Mouse (Mus musculus) heart, adult 2 months (tissue): ENCODE measurements around the gene Dstn. TPM values are rescaled to one million over a fixed set of nuclear protein-coding genes. Genes with fewer than 3 reads are reported as not detected.

Source experiments
- DNase-seq, 2 experiments: peaks; one replicate each; pipeline ENCODE4 v3.0.0; 2021
- H3K27ac ChIP-seq: fragments of 200-600 bp; 2 replicates; pipeline ENCODE4 v1.8.1; 2022
- H3K27me3 ChIP-seq: fragments of 200-500 bp; 2 replicates; pipeline ENCODE4 v1.6.1; 2012; ENCODE audit warnings: mild to moderate bottlenecking, low read length, inconsistent platforms, mixed read lengths; ENCODE audit not compliant: control insufficient read depth, insufficient read depth
- H3K36me3 ChIP-seq: fragments of 200-500 bp; 2 replicates; pipeline ENCODE4 v1.6.1; 2012; ENCODE audit warnings: low read length, inconsistent platforms; ENCODE audit not compliant: control insufficient read depth, insufficient read depth
- H3K4me1 ChIP-seq: fragments of 200-500 bp; 2 replicates; pipeline ENCODE4 v1.6.1; 2011; ENCODE audit warnings: low read length; ENCODE audit not compliant: control insufficient read depth, insufficient read depth
- H3K4me3 ChIP-seq: fragments of 200-600 bp; 2 replicates; pipeline ENCODE4 v1.8.1; 2022
- H3K79me2 ChIP-seq: fragments of 200-500 bp; replicated peaks from 2 replicates; pipeline ENCODE4 v1.6.1; 2012; ENCODE audit warnings: mild to moderate bottlenecking, inconsistent platforms, low read length, moderate library complexity, mixed read lengths; ENCODE audit not compliant: control insufficient read depth, insufficient read depth
- H3K9ac ChIP-seq: fragments of 200-500 bp; 2 replicates; pipeline ENCODE4 v1.6.1; 2012; ENCODE audit warnings: low read depth, mild to moderate bottlenecking, control low read depth, inconsistent platforms, low read length, mixed read lengths
- CTCF ChIP-seq: fragments of 200-600 bp; IDR thresholded peaks from 2 replicates; pipeline ENCODE4 v1.8.1; 2022; ENCODE audit warnings: antibody characterized with exemption, mild to moderate bottlenecking, moderate library complexity
- EP300 ChIP-seq: fragments of 200-500 bp; IDR thresholded peaks from 2 replicates; pipeline ENCODE4 v1.6.1; 2011; ENCODE audit warnings: low read depth, low read length, control low read depth; ENCODE audit not compliant: insufficient read depth
- POLR2A ChIP-seq: fragments of 200-500 bp; IDR thresholded peaks from 2 replicates; pipeline ENCODE4 v1.6.1; 2011; ENCODE audit warnings: mild to moderate bottlenecking, low read depth, low read length, control low read depth; ENCODE audit not compliant: insufficient read depth
- WGBS: fragments of 180-500 bp; shearing (Covaris S2); methylation state at CpG from one replicate; pipeline ENCODE4 v1.1.7; 2018; 5-methylcytosine and 5-hydroxymethylcytosine counted together
- intact Hi-C: fragments of 180-260 bp; cut with DNase I; formaldehyde crosslinking; loops from one replicate; pipeline ENCODE4 v1.15.1; 2025
- polyA plus RNA-seq: library from polyadenylated mRNA; depleted of rRNA; stranded (reverse); fragments of >200 nt; gene quantifications from 2 replicates; pipeline ENCODE4 v1.2.3, GENCODE M21; 2012
- total RNA-seq, 2 experiments: library from RNA; stranded (reverse); gene quantifications; 2 replicates each; pipeline ENCODE4 v1.2.3; 2021

Dstn gene
- total and polyA plus RNA-seq, 3 experiments, result 54.8 to 166 (median 163) TPM

- Histone ChIP-seq H3K27me3 (no peaks in the 10 kb centered on the region), H3K4me3 (no peak overlapping the region), H3K4me1 (peaks cover 5% of the 10 kb centered on the region), H3K36me3 (no peaks in the 10 kb centered on the region), H3K79me2 (no peaks in the 10 kb centered on the region), H3K9ac (no peak overlapping the region), H3K27ac (no peak overlapping the region)
- no peak for DNase-seq
- TF ChIP-seq POLR2A (no peak), EP300 (no peak), CTCF (no peak)
- intact Hi-C loops, result loop anchor here (5.0 kb wide), 1 partner anchor 33 kb away; no protein-coding TSS in a partner anchor
- WGBS, result 84% methylated on average over 6 of the region's 6 CpGs
Measured at GRCm38 (mm10) chr2:143879311-143879710, 35.8 kb upstream of the Dstn start.

- no peak for TF ChIP-seq EP300
- Histone ChIP-seq H3K79me2 (no peaks in the 10 kb centered on the region), H3K27ac (no peak overlapping the region), H3K27me3 (no peaks in the 10 kb centered on the region), H3K4me1 (peaks cover 4% of the 10 kb centered on the region), H3K36me3 (no peaks in the 10 kb centered on the region), H3K4me3 (no peak overlapping the region), H3K9ac (no peak overlapping the region)
- WGBS, result 96% methylated on average over 4 of the region's 4 CpGs
- intact Hi-C loops, result no loop called here
- DNase-seq, result no peak
Measured at GRCm38 (mm10) chr2:143882002-143882401, 33.1 kb upstream of the Dstn start.

- H3K4me3 ChIP-seq, result no peak overlapping the region
Measured at GRCm38 (mm10) chr2:143882606-143883288, 32.4 kb upstream of the Dstn start.

GRCm38 (mm10) chr2:143889131-143889859, 25.8 kb upstream of the Dstn start:
- H3K9ac ChIP-seq, result no peak overlapping the region
- no peaks in the 10 kb centered on the region for H3K27me3 ChIP-seq
- H3K4me1 ChIP-seq, result no peaks in the 10 kb centered on the region
- H3K79me2 ChIP-seq, result no peaks in the 10 kb centered on the region
- no peak overlapping the region for H3K4me3 ChIP-seq
- 74% methylated on average over 15 of the region's 15 CpGs for WGBS
- no peaks in the 10 kb centered on the region for H3K36me3 ChIP-seq
- DNase-seq, result no peak
- TF ChIP-seq EP300, result no peak
- TF ChIP-seq CTCF, result no peak
- no peak for TF ChIP-seq POLR2A
- no peak overlapping the region for H3K27ac ChIP-seq
- intact Hi-C loops, result no loop called here

More at GRCm38 (mm10) chr2:143882606-143883288, 32.4 kb upstream of the Dstn start:
- Histone ChIP-seq H3K36me3 (no peaks in the 10 kb centered on the region), H3K9ac (no peak overlapping the region), H3K27me3 (no peaks in the 10 kb centered on the region), H3K79me2 (no peaks in the 10 kb centered on the region), H3K4me1 (peaks cover 2% of the 10 kb centered on the region; the same call in 1 of the 2 replicates), H3K27ac (no peak overlapping the region)
- TF ChIP-seq CTCF, result no peak
- TF ChIP-seq EP300, result no peak
- no peak for TF ChIP-seq POLR2A
- 64% methylated on average over 10 of the region's 10 CpGs for WGBS
- intact Hi-C loops, result no loop called here
- no peak for DNase-seq

GRCm38 (mm10) chr2:143889860-143890433, 25.2 kb upstream of the Dstn start:
- no peak overlapping the region for H3K4me3 ChIP-seq
- DNase-seq, result no peak
- H3K79me2 ChIP-seq, result no peaks in the 10 kb centered on the region
- H3K9ac ChIP-seq, result no peak overlapping the region
- H3K36me3 ChIP-seq, result no peaks in the 10 kb centered on the region
- H3K27ac ChIP-seq, result no peak overlapping the region
- H3K4me1 ChIP-seq, result no peaks in the 10 kb centered on the region
- TF ChIP-seq EP300 (no peak), POLR2A (no peak), CTCF (no peak)
- H3K27me3 ChIP-seq, result no peaks in the 10 kb centered on the region
- intact Hi-C loops, result no loop called here
- WGBS, result 74% methylated on average over 12 of the region's 12 CpGs
